Mouse (Mus musculus): ENCODE data around the gene Prelp.

Prelp gene

GRCm38 (mm10) chr1:133933301-133934195 is 12.3 kb upstream of the Prelp start:
- DNase-seq: no peak

- DNase-seq: no peak
Measured at GRCm38 (mm10) chr1:133929980-133930379, 8.8 kb upstream of the Prelp start.

- no peak for DNase-seq
Measured at GRCm38 (mm10) chr1:133925223-133925622, 4.0 kb upstream of the Prelp start.

- no peak for DNase-seq
Measured at GRCm38 (mm10) chr1:133924141-133924875, 3.1 kb upstream of the Prelp start.

- DNase-seq: no peak
Measured at GRCm38 (mm10) chr1:133923071-133923470, 1.9 kb upstream of the Prelp start.

GRCm38 (mm10) chr1:133920876-133921275 is 338 bp downstream of the Prelp start:
- DNase-seq: no peak

GRCm38 (mm10) chr1:133920401-133920800 is 813 bp downstream of the Prelp start:
- DNase-seq: no peak

GRCm38 (mm10) chr1:133918088-133918470 is 3.1 kb downstream of the Prelp start:
- peak; percentile 28 for DNase-seq

- DNase-seq: peak; percentile 58
Measured at GRCm38 (mm10) chr1:133917456-133918087, 3.6 kb downstream of the Prelp start.

- DNase-seq: peak; percentile 90
Measured at GRCm38 (mm10) chr1:133915723-133916355, 5.4 kb downstream of the Prelp start.

GRCm38 (mm10) chr1:133915115-133915514 is 6.1 kb downstream of the Prelp start:
- no peak for DNase-seq

GRCm38 (mm10) chr1:133913018-133913417 is 8.2 kb downstream of the Prelp start:
- DNase-seq: no peak

GRCm38 (mm10) chr1:133911456-133911855 is 9.8 kb downstream of the Prelp start:
- DNase-seq: peak; percentile 84

GRCm38 (mm10) chr1:133911008-133911407 is 10.2 kb downstream of the Prelp start:
- no peak for DNase-seq

GRCm38 (mm10) chr1:133910108-133910507 is 11.1 kb downstream of the Prelp start:
- DNase-seq: no peak

GRCm38 (mm10) chr1:133908659-133909575 is 12.3 kb downstream of the Prelp start:
- peak; percentile 51 for DNase-seq

- peak; percentile 27 for DNase-seq
Measured at GRCm38 (mm10) chr1:133907949-133908658, 13.1 kb downstream of the Prelp start, which contains the start of gene Optc. Optc (minus strand) TSS chr1:133907999.

- no peak for DNase-seq
Measured at GRCm38 (mm10) chr1:133906420-133906819, 14.8 kb downstream of the Prelp start.

- DNase-seq: no peak
Measured at GRCm38 (mm10) chr1:133900825-133901224, 20.4 kb downstream of the Prelp start.

GRCm38 (mm10) chr1:133899043-133899542 is 22.1 kb downstream of the Prelp start:
- no peak for DNase-seq

- no peak for DNase-seq
Measured at GRCm38 (mm10) chr1:133897293-133897692, 23.9 kb downstream of the Prelp start.
